Mouse (Mus musculus): ENCODE measurements around the gene Vmn1r115. TPM values are rescaled to one million over a fixed set of nuclear protein-coding genes. Genes with fewer than 3 reads are reported as not detected.
"Not testable (repeated sequence)": the region's sequence is repeated elsewhere in the genome, so short reads cannot be mapped to it uniquely, and the experiment has no call there.

The Vmn1r115 gene
- not detected in 2 replicates for polyA plus RNA-seq (2016; fragmentation: Nextera tagmentation; extraction: Ambion mirVana)

GRCm38 (mm10) chr7:20844885-20845284 lies at the start of gene Vmn1r115:
TSS of gene Vmn1r115 (minus strand) at chr7:20844985.
- WGBS, result 100% methylated on average over 1 of the region's 3 CpGs
- not testable (repeated sequence) for H3K4me3 ChIP-seq; H3K27me3 ChIP-seq; ATAC-seq (ENCODE audit: low FRiP score, low read depth); H3K36me3 ChIP-seq; H3K9me3 ChIP-seq; H3K9ac ChIP-seq (replicated peaks); H3K27ac ChIP-seq (replicated peaks); H3K4me1 ChIP-seq; H3K4me2 ChIP-seq (replicated peaks)

- H3K9ac ChIP-seq (replicated peaks); H3K4me2 ChIP-seq (replicated peaks); H3K36me3 ChIP-seq; ATAC-seq (ENCODE audit: low FRiP score, low read depth); H3K4me3 ChIP-seq; H3K27me3 ChIP-seq; H3K27ac ChIP-seq (replicated peaks); H3K9me3 ChIP-seq; H3K4me1 ChIP-seq: not testable (repeated sequence)
- WGBS, result no CpG with 5 or more reads among the region's 2 CpGs
Observed at GRCm38 (mm10) chr7:20884021-20884420, 39.2 kb upstream of the Vmn1r115 start, which contains the start of gene Vmn1r117. TSS of gene Vmn1r117 (minus strand) at chr7:20884121.

- ATAC-seq (ENCODE audit: low FRiP score, low read depth), result not testable (repeated sequence)
Observed at GRCm38 (mm10) chr7:20871956-20872355, 27.2 kb upstream of the Vmn1r115 start, which contains the start of gene Vmn1r116. TSS of gene Vmn1r116 (plus strand) at chr7:20872256.

GRCm38 (mm10) chr7:20812086-20812485 lies 32.7 kb downstream of the Vmn1r115 start, which contains the start of gene Vmn1r114:
TSS of gene Vmn1r114 (minus strand) at chr7:20812186.
- not testable (repeated sequence) for H3K4me1 ChIP-seq; H3K9ac ChIP-seq (replicated peaks); ATAC-seq (ENCODE audit: low FRiP score, low read depth); H3K36me3 ChIP-seq; H3K4me2 ChIP-seq (replicated peaks); H3K27ac ChIP-seq (replicated peaks); H3K4me3 ChIP-seq; H3K27me3 ChIP-seq; H3K9me3 ChIP-seq
- WGBS, result no CpG with 5 or more reads among the region's 5 CpGs

More at GRCm38 (mm10) chr7:20871956-20872355, 27.2 kb upstream of the Vmn1r115 start, which contains the start of gene Vmn1r116:
- WGBS, result 55% methylated on average over 3 of the region's 3 CpGs
- not testable (repeated sequence) for H3K27ac ChIP-seq (replicated peaks); H3K36me3 ChIP-seq; H3K9me3 ChIP-seq; H3K4me1 ChIP-seq; H3K27me3 ChIP-seq; H3K4me2 ChIP-seq (replicated peaks); H3K4me3 ChIP-seq; H3K9ac ChIP-seq (replicated peaks)

Other genes starting within 250 kb of the Vmn1r115 start
- gene Gm4513, start 246.0 kb downstream of the Vmn1r115 start, polyA plus RNA-seq (2016; fragmentation: Nextera tagmentation; extraction: Ambion mirVana), result not detected in 2 replicates
- not detected in 2 replicates for gene Vmn1r107, start 176.1 kb downstream of the Vmn1r115 start, polyA plus RNA-seq (2016; fragmentation: Nextera tagmentation; extraction: Ambion mirVana)
- gene Vmn1r111, start 141.8 kb downstream of the Vmn1r115 start, polyA plus RNA-seq (2016; fragmentation: Nextera tagmentation; extraction: Ambion mirVana), result not detected in 2 replicates
- gene Gm10668, start 114.4 kb downstream of the Vmn1r115 start, polyA plus RNA-seq (2016; fragmentation: Nextera tagmentation; extraction: Ambion mirVana), result not detected in 2 replicates
- gene Vmn1r112, start 73.8 kb downstream of the Vmn1r115 start, polyA plus RNA-seq (2016; fragmentation: Nextera tagmentation; extraction: Ambion mirVana), result not detected in 2 replicates
- gene Vmn1r113, start 57.7 kb downstream of the Vmn1r115 start, polyA plus RNA-seq (2016; fragmentation: Nextera tagmentation; extraction: Ambion mirVana), result not detected in 2 replicates
- not detected in 2 replicates for gene Vmn1r114, start 32.8 kb downstream of the Vmn1r115 start, polyA plus RNA-seq (2016; fragmentation: Nextera tagmentation; extraction: Ambion mirVana)
- not detected in 2 replicates for gene Vmn1r116, start 27.3 kb upstream of the Vmn1r115 start, polyA plus RNA-seq (2016; fragmentation: Nextera tagmentation; extraction: Ambion mirVana)
- not detected in 2 replicates for gene Vmn1r117, start 39.1 kb upstream of the Vmn1r115 start, polyA plus RNA-seq (2016; fragmentation: Nextera tagmentation; extraction: Ambion mirVana)
- not detected in 2 replicates for gene Vmn1r118, start 67.4 kb upstream of the Vmn1r115 start, polyA plus RNA-seq (2016; fragmentation: Nextera tagmentation; extraction: Ambion mirVana)
- not detected in 2 replicates for gene Vmn1r119, start 167.5 kb upstream of the Vmn1r115 start, polyA plus RNA-seq (2016; fragmentation: Nextera tagmentation; extraction: Ambion mirVana)
- not detected in 2 replicates for gene Vmn1r120, start 208.8 kb upstream of the Vmn1r115 start, polyA plus RNA-seq (2016; fragmentation: Nextera tagmentation; extraction: Ambion mirVana)